Mouse (Mus musculus): Measurements from ENCODE around the gene Olfr360. TPM values are rescaled to one million over a fixed set of nuclear protein-coding genes. Genes with fewer than 3 reads are reported as not detected.
"Not testable (repeated sequence)": the region's sequence is repeated elsewhere in the genome, so short reads cannot be mapped to it uniquely, and the experiment has no call there.

Gene Olfr360
- polyA plus RNA-seq (2012; rRNA removed): not detected in 2 replicates

DNA sequence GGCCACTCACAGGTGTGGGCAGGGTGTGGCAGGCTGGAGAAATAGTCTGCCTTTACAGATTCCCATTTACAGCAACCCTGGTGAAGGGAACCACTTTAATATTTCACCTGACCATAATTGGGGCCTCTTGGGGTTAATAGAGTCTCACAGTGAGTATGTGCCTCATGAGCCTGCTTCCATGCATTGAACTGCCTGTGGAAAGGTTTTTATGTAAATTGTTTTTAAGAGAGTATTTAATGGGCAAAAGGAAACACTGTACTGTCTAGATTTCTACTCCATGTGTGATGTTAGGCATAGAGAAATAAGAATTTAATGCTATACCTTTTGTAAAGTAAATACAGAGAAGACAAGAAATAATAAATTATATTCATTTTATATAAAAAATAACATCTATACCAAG lies at the start of gene Olfr360:
Gene Olfr360 (plus strand): TSS at position 301 of the 400 bp plus-strand sequence.
- DNase-seq: no peak
- TF ChIP-seq CTCF (IDR thresholded peaks at IDR 0.05; ENCODE audit: insufficient read depth, low read length): no peak
- no peaks in the 10 kb centered on the region for H3K4me1 ChIP-seq (ENCODE audit: control insufficient read depth, insufficient read depth, low read length)
- H3K4me3 ChIP-seq (replicated peaks; ENCODE audit: extremely low read depth, low read depth, low read length): no peak within 1 kb of the TSS

- H3K4me3 ChIP-seq (replicated peaks; ENCODE audit: extremely low read depth, low read depth, low read length); H3K4me1 ChIP-seq (ENCODE audit: control insufficient read depth, insufficient read depth, low read length); DNase-seq: not testable (repeated sequence)
- 50% methylated on average over 1 of the region's 1 CpGs for WGBS
Measured at GRCm38 (mm10) chr2:37089190-37089589, 23.6 kb downstream of the Olfr360 start, which contains the start of gene Olfr361. Gene Olfr361, minus strand, starts transcription at chr2:37089290.

- no peak for DNase-seq
- Histone ChIP-seq H3K4me1 (ENCODE audit: control insufficient read depth, insufficient read depth, low read length) (no peaks in the 10 kb centered on the region), H3K4me3 (replicated peaks; ENCODE audit: extremely low read depth, low read depth, low read length) (no peak within 1 kb of the TSS)
- TF ChIP-seq POLR2A (IDR thresholded peaks at IDR 0.05; ENCODE audit: borderline replicate concordance, extremely low read depth, low read depth, low read length): no peak
- TF ChIP-seq CTCF (IDR thresholded peaks at IDR 0.05; ENCODE audit: insufficient read depth, low read length): no peak
- 85% methylated on average over 1 of the region's 1 CpGs for WGBS
Measured at GRCm38 (mm10) chr2:37117810-37118209, 52.3 kb downstream of the Olfr360 start, which contains the start of gene Olfr362. Gene Olfr362, minus strand, starts transcription at chr2:37117910.

Other genes with a start within 250 kb of the Olfr360 start
- gene Olfr3, start 248.7 kb upstream of the Olfr360 start, polyA plus RNA-seq (2012; rRNA removed): not detected in 2 replicates
- gene Olfr350, start 219.4 kb upstream of the Olfr360 start, polyA plus RNA-seq (2012; rRNA removed): not detected in 2 replicates
- gene Olfr351, start 203.1 kb upstream of the Olfr360 start, polyA plus RNA-seq (2012; rRNA removed): not detected in 2 replicates
- gene Olfr352, start 197.3 kb upstream of the Olfr360 start, polyA plus RNA-seq (2012; rRNA removed): not detected in 2 replicates
- not detected in 2 replicates for gene Olfr353, start 172.8 kb upstream of the Olfr360 start, polyA plus RNA-seq (2012; rRNA removed)
- not detected in 2 replicates for gene Olfr354, start 160.1 kb upstream of the Olfr360 start, polyA plus RNA-seq (2012; rRNA removed)
- gene Olfr355, start 136.8 kb upstream of the Olfr360 start, polyA plus RNA-seq (2012; rRNA removed): not detected in 2 replicates
- gene Olfr356, start 128.6 kb upstream of the Olfr360 start, polyA plus RNA-seq (2012; rRNA removed): not detected in 2 replicates
- gene Olfr357, start 71.9 kb upstream of the Olfr360 start, polyA plus RNA-seq (2012; rRNA removed): not detected in 2 replicates
- not detected in 2 replicates for gene Olfr358, start 56.4 kb upstream of the Olfr360 start, polyA plus RNA-seq (2012; rRNA removed)
- gene Olfr361, start 23.5 kb downstream of the Olfr360 start, polyA plus RNA-seq (2012; rRNA removed): not detected in 2 replicates
- gene Olfr362, start 52.2 kb downstream of the Olfr360 start, polyA plus RNA-seq (2012; rRNA removed): not detected in 2 replicates
- not detected in 2 replicates for gene Olfr364-ps1, start 73.6 kb downstream of the Olfr360 start, polyA plus RNA-seq (2012; rRNA removed)
- not detected in 2 replicates for gene Olfr365, start 122.5 kb downstream of the Olfr360 start, polyA plus RNA-seq (2012; rRNA removed)
- not detected in 2 replicates for gene Olfr366, start 145.8 kb downstream of the Olfr360 start, polyA plus RNA-seq (2012; rRNA removed)